Mouse (Mus musculus): ENCODE results near the gene Otop1.

The Otop1 gene

DNA sequence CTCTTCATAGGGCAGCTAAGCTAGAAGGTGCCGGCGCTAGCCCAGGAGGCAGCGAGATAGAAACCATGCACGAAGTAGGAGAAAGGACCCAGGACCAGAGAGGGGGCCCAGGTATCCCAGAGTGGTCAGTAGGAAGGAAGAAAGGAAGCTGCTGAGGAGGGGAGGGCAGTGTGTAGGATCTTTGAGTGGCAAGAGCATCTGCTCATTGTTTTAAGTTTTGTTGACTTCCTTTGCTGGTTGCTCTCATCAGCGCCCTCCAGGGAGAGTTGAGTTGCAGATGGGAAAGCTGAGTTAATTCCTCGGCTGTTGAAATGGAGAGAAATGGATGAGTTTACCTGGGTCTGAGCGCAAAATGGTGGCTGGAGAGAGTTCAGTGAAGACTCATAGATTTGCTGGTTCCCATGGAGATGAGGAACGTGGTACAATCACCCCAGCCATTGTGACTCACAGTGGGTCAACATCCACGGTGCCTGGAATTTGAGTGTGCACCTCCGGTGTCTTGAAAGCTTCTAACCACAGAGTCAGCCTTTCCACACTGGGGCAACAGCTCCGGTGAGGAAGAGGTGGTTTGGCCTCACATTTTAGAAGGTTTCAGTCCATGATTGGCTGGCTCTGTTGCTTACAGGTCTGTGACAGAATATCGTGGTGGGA is 26.1 kb downstream of the Otop1 start:
- no peak for DNase-seq (ENCODE audit: low spot score)

DNA sequence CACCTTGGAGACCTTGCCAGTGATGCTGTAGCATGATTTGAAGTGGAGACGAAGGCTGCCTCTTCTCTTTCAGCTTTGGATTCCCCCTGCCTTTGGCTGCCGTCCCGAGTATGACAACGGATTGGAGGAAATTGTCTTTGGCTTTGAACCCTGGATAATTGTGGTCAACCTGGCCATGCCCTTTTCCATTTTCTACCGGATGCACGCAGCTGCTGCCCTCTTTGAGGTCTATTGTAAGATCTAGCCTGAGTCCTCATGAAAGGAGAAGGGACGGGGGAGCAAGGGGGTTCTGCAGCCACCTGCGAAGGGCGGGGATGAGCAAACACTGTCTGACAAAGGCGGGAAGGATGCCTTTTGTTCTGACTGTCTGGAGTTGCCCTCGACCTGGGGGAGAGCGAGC is 26.9 kb downstream of the Otop1 start:
- DNase-seq (ENCODE audit: low spot score) = peak; percentile 12

DNA sequence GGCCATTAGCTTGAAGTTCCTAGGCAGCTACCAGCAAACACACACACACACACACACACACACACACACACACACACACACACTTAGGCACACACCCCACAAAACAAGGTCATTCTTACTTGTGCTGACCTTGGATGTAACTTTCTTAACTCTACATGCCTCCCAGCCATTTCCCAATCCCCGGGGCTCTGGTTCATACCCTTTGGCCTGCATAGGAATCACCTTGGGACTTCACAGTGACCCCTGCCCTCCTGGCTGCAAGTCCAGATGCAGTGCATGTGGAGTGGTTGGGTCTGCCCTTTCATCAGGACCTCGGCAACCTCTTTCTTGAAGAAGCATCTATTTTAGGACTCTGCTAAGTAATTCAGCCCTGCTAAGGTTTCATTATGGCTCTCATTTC is 29.5 kb downstream of the Otop1 start:
- DNase-seq (ENCODE audit: low spot score) = no peak

DNA sequence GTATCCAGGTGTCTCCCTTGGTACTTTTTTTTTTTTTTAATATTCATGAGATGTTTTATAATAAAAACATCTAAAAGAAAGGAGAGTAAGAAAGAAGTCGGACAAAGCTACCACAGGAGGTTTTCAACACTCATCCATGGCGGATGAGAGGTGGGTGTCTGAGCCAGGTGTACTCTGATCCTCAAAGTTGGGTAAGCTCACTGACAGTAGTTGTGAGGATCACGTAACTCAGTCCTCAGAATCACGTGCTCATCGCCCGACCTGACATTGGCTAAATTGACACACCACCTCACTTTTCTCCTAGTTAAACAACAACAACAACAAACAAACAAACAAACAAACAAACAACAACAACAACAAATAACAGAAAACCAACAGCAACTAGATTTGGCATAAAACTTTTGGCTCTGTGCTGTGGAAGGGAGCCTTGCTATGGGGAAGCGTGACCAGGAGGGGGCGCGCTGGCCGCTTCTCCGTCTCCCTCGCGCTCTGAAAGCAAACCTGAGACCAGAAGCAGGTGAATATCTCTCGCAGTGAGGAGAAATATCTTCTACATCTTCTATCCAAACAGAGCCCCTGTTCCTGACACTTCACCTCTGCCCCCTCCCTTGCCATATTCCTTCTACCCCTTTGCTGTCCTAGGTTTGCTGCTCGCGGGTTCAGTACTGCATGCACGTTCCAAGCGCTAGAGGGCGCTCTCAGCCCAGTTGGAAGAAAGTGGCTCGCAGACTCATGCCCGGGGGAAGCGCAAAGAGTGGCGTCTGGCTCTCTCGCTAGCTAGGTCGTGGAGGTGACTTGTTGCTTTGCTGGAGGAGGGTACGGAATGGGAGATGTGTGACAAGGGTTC is 31.7 kb downstream of the Otop1 start:
- DNase-seq (ENCODE audit: low spot score) = peak; percentile 95

DNA sequence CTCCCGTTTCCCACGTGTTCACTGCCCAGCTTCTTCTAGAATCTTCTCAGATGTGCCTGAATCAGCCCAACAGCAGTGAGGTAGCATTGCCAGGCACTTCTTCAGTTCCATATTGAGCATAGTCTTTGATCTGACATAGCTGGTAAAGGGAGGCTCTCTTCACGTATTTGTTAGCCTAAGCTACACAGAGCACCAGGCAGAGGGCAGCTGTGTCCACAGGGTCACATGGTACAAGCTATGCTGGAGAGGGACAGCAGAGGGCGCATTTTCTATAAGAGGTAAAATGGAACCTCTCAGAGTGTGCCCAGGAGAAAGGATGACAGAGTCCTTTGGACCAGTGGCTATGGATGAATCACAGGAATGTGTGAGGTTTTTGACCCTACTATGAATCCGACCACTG is 33.1 kb downstream of the Otop1 start:
- peak; percentile 82 for DNase-seq (ENCODE audit: low spot score)

DNA sequence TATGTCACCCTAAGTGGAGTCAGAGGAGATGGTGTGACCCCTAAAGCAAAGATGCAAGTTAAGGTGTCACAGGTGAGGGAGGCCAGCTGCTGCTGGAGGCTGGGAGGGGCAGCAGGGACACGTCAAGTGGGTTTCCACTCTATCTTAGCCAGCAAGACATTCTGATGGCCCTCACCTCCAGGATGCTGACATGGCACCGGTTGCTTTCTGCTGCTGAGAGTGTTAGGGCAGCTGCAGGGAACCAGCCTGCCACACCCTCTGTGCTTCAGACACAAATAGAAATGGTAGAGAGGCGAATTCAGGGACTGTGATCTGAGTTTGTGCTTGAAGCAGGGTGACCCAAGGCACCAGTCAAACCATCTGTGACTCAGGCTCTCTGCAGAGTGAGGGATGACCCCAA is 34.0 kb downstream of the Otop1 start:
- DNase-seq (ENCODE audit: low spot score) = no peak

DNA sequence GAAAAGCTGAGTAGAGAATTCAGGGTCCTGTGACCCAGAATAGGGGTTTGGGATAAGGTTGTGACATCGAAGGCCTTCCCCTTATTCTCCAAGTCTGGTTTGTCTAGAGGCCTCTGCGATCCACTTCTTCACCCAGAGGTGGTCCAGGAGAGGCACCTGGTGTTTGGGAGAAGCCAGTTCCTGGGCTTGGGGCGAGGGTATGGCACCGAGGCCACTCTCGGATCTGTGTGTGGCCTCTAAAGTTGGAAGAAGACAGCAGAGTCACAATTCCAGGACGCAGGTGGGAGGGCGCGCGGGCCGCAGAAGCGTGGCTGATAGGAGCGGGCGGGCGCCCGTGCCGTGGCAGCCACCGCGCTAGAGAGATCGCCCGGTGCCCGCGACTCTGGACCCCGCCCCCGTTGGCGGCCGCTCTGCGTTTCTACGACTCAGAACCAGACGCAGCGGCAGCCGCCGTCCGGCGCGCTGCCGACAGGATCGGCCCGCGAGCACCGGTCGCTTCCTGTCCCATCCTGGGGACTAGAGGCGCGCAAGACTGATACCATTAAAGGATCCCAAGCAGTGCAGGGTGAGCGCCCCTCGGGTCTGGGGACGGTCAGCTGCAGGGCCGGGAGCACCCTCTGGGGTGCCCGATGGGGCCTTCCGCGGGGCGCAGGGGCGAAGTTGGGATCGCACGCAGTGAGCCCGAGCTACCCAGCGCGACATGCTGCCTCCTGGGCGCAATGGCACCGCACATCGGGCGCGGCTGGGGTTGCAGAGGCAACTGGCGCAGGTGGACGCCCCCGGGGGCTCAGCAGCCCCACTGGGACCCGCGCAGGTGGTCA is 43.4 kb downstream of the Otop1 start, which contains the start of gene Drd5:
Gene Drd5 (plus strand): TSS at position 402 of the 821 bp plus-strand sequence.
- peak; percentile 14 for DNase-seq (ENCODE audit: low spot score)

DNA sequence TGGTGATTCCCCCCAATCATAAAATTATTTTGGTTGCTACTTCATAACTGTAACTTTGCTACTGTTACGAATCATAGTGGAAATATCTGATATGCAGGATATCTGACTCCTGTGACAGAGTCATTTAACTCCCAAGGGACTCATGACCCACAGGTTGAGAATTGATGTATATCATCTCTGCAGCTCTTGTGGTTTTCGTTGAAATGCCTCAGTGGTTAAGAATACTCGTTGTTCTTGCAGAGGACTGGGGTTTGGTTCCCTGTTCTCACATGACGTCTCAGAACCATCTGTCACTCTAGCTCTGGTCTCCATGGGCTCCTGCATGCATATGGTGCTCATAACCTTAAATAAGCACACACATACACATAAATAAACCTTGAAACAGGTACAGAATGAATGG is 57.6 kb downstream of the Otop1 start:
- no peak for DNase-seq (ENCODE audit: low spot score)

DNA sequence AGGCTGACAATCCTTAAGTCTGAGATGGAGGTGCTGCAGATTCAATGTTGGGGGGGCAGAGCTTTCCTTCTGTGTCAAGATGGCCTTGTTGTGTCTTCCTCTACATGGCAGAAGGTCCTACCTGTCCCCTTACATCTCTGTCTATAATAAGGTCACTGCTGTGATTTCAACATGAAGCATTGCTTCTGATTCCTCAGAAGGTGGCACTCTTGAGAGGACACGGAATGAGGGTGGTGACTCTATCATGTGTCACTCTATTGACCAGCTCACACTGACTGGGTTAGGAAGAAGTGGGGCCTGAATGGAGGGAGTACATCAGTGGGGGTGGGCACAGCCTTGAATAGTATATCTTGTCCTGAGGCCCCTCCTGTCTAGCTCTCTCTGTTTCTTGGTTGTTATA is 58.8 kb downstream of the Otop1 start:
- DNase-seq (ENCODE audit: low spot score) = no peak

DNA sequence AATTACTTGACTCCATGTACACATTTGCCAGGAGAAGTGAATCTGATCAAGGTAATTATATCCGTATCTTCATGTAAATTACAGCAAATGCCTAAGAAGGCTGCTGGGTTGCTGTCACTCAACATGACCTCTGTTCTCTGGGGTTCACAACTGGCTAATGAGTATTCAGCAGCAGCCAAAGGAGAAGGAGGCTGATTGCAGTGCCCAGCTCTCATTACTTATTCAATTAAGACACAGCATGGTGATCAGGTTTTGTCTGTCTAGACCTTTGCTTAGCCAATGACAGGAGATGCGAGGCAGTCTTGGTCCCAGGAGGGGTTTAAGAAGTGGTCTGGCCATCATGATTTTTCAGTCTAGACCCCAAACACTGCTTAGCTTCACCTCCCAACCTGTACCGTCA is 67.3 kb downstream of the Otop1 start:
- no peak for DNase-seq (ENCODE audit: low spot score)

DNA sequence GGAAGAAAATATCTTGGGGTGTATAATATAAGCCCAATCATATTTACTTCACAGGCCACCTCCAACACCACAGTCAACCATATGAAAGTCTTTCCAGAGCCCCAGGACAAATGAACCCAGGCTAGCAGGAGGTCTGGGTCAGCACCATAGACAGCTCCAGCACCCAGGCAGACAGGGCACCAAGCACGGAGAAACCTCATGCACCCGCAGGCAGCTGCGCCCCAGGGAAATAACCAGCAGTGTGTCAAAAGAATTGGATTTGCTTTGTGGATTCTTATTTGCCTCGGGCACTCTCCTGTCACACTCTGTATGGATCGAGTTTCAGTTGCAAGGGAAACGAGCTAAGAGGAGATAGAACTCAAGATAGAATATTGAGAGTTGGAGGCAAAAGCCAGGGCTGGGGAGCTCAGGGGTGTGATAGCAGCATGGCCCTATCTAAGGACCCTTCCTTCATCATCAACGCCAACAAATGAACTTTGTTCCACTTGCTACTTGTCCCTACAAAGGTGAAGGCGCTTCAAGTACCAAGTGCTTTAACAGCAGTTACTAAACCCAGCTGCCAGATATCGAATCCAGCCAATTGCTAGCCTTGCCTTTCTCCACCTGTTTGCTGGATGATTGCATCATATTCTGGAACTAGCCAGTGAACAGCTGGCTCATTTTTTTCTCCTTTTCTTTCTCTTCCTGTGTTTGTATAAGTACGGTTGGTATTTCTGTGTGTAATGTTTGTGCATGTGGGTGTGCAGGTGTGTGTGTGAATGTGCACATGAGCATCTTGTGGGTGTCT is 71.1 kb downstream of the Otop1 start:
- DNase-seq (ENCODE audit: low spot score) = peak; percentile 67

DNA sequence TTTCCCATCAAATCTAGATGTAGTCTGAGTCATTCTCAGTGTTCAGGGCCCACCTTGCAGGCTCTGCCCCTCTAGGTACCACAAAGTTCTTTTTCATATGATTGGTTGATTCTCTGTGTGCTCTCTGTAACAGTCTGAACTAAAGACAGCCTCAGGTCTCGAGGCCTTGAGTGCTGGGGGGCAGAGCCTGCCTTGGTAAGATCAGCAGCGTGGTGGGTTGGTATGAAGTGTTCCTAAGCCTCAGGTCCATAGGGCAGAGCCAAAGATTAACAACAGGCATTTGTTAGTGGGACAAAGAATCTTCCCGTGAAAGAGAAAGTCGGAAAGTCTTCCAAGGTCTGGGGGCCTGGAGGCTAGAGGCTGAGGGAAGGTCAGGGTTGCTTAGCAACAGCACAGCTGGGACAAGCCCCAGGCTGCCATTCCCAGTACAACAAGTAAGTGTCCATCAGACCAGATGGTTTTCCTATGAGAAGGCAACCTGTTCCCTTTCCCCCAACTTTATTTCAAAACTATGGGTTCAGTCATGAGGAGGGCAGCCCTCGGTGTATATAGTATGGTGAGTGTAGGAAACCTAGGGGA is 74.7 kb downstream of the Otop1 start:
- peak; percentile 75 for DNase-seq (ENCODE audit: low spot score)

All from embryo, embryonic 10 days (tissue).